In genomic region chr10:121434441-121435103, GRCm38 (mm10) we compare ENCODE assay signal across 16 mouse cellular contexts. TPM values are rescaled to one million over a fixed set of nuclear protein-coding genes. Genes with fewer than 3 reads are reported as not detected.
DNase-seq lines count a peak whose midpoint lies in the region; ATAC-seq lines count a peak whose summit lies in the region.
"Had no signal": no experiment of that assay in that cellular context is flagged by ENCODE, and none has a peak within 500 bp of the region (broad histone marks: within the 10 kb centered on the region; RNA-seq: fewer than 3 reads in every experiment).

No protein-coding gene starts in this region.

- H3K4me3 ChIP-seq in kidney, embryonic 14.5 days (ENCODE audit: low read length): no peak overlapping the region
- H3K4me3 ChIP-seq in limb, embryonic 10.5 days: no peak overlapping the region
- H3K4me3 ChIP-seq: hindbrain, embryonic 13.5 days had no signal

- no peak overlapping the region for H3K4me2 ChIP-seq in kidney, embryonic 14.5 days (replicated peaks; ENCODE audit: low read depth, low read length)
- H3K4me2 ChIP-seq: hindbrain, embryonic 13.5 days had no signal

- no peak overlapping the region for H3K9ac ChIP-seq in kidney, embryonic 14.5 days (ENCODE audit: low read depth, low read length)
- H3K9ac ChIP-seq: embryonic facial prominence, embryonic 15.5 days; hindbrain, embryonic 13.5 days; liver, embryonic 14.5 days had no signal

- peaks cover 56% of the 10 kb centered on the region for H3K4me1 ChIP-seq in kidney, embryonic 14.5 days (ENCODE audit: control insufficient read depth, insufficient read depth, low read length)
- peaks cover 83% of the 10 kb centered on the region for H3K4me1 ChIP-seq in limb, embryonic 10.5 days

- peak; percentile 87 for DNase-seq in heart, adult 11 months
- DNase-seq in heart, postnatal 4 days: no peak
- DNase-seq in kidney, postnatal 14 days: peak; percentile 52
- DNase-seq in limb, embryonic 10.5 days (ENCODE audit: low spot score): no peak
- peak; percentile 72 for DNase-seq in lung, postnatal 36 days
- DNase-seq in thymus, postnatal 36 days: no peak
- DNase-seq in gastrocnemius, postnatal 10 days: no peak
- DNase-seq: cerebellum, adult 9-10 months; right cerebral cortex, adult 18-20 months; thymus, postnatal 25 days had no signal

- no peaks in the 10 kb centered on the region for H3K27me3 ChIP-seq in kidney, embryonic 14.5 days (ENCODE audit: control insufficient read depth, insufficient read depth, low read length)
- H3K27me3 ChIP-seq in limb, embryonic 10.5 days (ENCODE audit: low read depth, poor library complexity, severe bottlenecking): no peaks in the 10 kb centered on the region
- H3K27me3 ChIP-seq: embryonic facial prominence, embryonic 15.5 days; hindbrain, embryonic 13.5 days had no signal

- no peak for ATAC-seq in kidney, embryonic 14.5 days (ENCODE audit: low FRiP score, low TSS enrichment)
- ATAC-seq: midbrain, embryonic 16.5 days had no signal

- H3K9me3 ChIP-seq in kidney, embryonic 14.5 days (ENCODE audit: control insufficient read depth, low read length): no peaks in the 10 kb centered on the region
- no peaks in the 10 kb centered on the region for H3K9me3 ChIP-seq in limb, embryonic 10.5 days (replicated peaks)
- H3K9me3 ChIP-seq: embryonic facial prominence, embryonic 15.5 days; G1E; hindbrain, embryonic 13.5 days had no signal

- H3K36me3 ChIP-seq in kidney, embryonic 14.5 days (ENCODE audit: control insufficient read depth, insufficient read depth, low read length): no peaks in the 10 kb centered on the region
- H3K36me3 ChIP-seq in limb, embryonic 10.5 days: no peaks in the 10 kb centered on the region
- H3K36me3 ChIP-seq: embryonic facial prominence, embryonic 15.5 days; G1E; hindbrain, embryonic 13.5 days had no signal

- no peak overlapping the region for H3K27ac ChIP-seq in kidney, embryonic 14.5 days (ENCODE audit: low read depth, low read length)
- peak overlapping the region; percentile 54 for H3K27ac ChIP-seq in limb, embryonic 10.5 days
- H3K27ac ChIP-seq: hindbrain, embryonic 13.5 days; liver, embryonic 14.5 days had no signal

- WGBS in kidney, embryonic 14.5 days: 63% methylated on average over 15 of the region's 15 CpGs
- 65% methylated on average over 15 of the region's 15 CpGs for whole genome bisulfite sequencing in limb, embryonic 10.5 days

RNA-seq across cellular contexts. Expression of gene Rassf3, which starts 41.6 kb away (rescaled TPM):
- 10 to 100 TPM; 82.2 to 85.0 TPM for total RNA-seq in heart, postnatal 4 days (2021)
- polyA plus RNA-seq in kidney, embryonic 14.5 days (2014; fragmentation: Nextera tagmentation; extraction: Ambion mirVana): 8.9 and 13.5 TPM in 2 replicates
- 18.0 and 21.1 TPM in 2 replicates for polyA plus RNA-seq in limb, embryonic 10.5 days (2016; fragmentation: Nextera tagmentation; extraction: Ambion mirVana)
- total RNA-seq in gastrocnemius, postnatal 10 days (2021): 10 to 100 TPM; 53.4 to 54.4 TPM

Comparison
In these comparisons a context has a peak if more than half of its experiments do, and no peak if none do; other contexts are left out.
1. DNase-seq: peak in heart, adult 11 months (single experiment), kidney, postnatal 14 days (single experiment) and lung, postnatal 36 days (single experiment); none in heart, postnatal 4 days (single experiment), limb, embryonic 10.5 days (single experiment), thymus, postnatal 36 days (0 of 2) and gastrocnemius, postnatal 10 days (single experiment).